Mouse (Mus musculus): Measurements from ENCODE around the gene Slc1a2.

Slc1a2 gene

DNA sequence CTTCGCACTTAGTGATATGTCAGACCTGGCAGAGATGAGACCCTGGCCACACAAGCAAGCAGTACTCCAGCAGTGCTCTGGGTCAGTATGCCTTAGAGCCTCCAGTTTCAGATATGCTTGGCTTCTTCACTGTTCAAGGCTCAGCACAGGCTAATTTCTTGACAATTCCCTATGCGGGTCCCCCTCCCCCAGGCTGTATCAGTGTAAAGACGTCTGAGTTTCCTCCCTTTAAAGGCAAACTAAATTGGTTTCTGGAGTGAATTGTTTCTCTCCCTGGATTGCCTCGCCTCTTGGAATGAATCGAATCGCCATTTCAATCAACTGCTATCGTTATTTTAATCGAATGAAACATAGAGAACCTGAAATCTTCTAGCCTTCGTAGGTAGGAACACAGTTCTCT, 4.5 kb downstream of the Slc1a2 start:
- no peak for DNase-seq (ENCODE audit: extremely low read depth, insufficient read length, low spot score)

DNA sequence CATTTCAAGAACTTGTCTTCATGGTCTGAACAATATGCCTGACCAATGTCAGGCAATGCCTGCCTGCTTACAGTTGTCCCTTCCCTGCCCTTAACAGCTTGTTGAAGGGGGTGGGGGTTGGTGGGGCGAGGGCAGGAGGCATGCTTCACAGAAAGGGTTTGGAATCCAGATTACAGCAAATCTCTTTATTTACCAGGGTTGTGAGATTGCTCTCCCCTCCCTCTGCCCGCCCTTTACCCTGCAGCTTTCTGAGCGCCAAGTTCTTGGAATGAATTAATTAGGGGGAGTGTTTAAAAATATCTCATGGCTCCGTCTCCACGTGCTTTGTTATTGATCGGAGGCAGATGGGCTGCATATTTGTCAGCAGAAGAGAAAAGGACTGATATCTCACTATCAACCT, 4.9 kb downstream of the Slc1a2 start:
- DNase-seq (ENCODE audit: extremely low read depth, insufficient read length, low spot score): no peak

DNA sequence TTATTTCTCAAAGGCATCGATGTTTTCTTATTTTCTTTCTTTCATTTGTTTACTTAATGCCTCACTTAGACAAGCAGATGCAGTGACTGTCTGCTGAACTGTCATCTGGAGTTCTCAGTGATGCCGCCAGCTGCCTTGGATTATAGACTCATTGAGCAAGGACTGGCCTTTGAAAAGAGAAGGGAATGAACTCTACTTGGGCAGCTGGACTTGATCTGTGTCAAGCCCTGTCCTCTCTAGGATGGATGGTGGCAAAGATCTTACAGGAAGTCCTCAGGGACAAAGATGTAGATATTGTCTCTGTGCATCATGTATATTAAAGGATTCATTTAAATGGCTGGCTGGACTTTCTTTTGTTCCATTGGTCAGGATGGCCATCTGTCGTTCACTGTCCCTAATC, 5.4 kb downstream of the Slc1a2 start:
- no peak for DNase-seq (ENCODE audit: extremely low read depth, insufficient read length, low spot score)

DNA sequence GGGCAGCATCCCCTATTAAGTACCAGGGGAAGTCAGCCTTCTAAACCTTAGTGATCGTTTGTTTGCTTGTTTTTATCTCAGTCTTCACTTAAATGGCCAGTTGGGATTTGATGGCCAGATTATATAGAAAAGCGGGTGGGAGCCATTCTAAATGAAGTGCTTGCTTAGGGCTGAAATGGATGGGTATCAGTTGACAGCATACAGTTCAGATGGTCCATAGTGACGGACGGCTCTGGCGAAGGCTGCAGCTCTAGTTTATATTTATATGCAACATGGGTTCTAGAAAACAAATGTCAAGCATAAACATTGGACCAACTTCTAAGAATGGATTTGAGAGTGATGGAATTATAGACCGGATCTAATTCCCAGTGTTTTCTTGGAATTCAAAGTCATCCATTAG, 9.5 kb downstream of the Slc1a2 start:
- no peak for DNase-seq (ENCODE audit: extremely low read depth, insufficient read length, low spot score)

DNA sequence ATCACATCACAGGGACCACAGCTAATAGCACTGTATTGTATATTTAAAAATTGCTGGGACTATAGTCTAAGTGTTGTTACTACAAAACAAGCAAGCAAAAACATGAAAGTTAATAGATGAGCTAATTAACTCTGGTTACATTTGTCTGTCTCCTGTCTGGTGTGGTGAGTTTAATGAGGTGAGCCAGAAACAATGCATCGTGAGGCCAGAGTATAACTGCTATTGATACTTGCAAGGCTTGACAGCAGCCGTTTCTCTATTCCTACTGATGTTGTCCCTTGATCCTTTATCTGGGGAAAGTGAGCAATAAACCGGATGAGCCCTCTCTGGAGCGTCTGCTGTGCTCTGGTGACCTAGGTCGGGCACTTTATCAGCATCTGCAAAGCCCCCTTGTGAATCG, 11.1 kb downstream of the Slc1a2 start:
- DNase-seq (ENCODE audit: extremely low read depth, insufficient read length, low spot score): no peak

DNA sequence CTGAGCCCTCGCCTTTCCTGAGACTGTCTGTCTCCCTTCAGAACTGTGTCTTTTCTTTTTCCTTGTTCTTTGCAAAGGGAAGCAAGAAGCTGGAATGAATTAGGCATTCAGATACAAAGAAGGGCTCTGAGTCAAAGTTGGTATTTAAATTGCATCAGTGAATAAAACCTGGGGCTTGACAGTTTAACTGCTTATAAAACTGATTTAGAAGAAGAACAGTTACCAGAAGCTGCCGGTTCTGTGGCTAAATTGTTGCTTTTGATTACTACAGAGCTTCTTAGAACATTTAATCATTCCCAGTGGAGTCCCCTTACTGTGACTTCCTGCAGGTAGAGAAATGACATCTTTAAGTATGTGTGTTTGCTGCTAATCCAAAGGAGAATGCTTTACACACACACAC, 16.1 kb downstream of the Slc1a2 start:
- DNase-seq (ENCODE audit: extremely low read depth, insufficient read length, low spot score): no peak

DNA sequence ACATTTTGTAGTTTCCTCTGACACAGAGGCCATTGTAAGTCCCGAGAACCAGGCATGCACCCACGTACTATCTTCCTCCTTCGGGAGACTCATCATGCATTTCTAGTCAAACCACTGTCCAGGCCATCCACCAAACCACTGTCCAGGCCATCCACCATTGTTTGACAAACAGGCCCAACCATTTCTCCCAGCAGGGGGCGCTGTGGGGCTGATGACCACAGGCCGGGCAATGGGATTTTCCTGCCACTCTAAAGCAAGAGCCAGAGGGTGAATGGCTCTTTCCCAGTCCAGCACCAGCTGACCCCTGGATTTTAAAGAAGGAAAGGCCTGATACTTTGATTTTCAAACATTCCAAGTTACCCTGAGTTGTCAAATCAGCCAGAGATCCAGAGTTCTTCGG, 16.8 kb downstream of the Slc1a2 start:
- DNase-seq (ENCODE audit: extremely low read depth, insufficient read length, low spot score): no peak

DNA sequence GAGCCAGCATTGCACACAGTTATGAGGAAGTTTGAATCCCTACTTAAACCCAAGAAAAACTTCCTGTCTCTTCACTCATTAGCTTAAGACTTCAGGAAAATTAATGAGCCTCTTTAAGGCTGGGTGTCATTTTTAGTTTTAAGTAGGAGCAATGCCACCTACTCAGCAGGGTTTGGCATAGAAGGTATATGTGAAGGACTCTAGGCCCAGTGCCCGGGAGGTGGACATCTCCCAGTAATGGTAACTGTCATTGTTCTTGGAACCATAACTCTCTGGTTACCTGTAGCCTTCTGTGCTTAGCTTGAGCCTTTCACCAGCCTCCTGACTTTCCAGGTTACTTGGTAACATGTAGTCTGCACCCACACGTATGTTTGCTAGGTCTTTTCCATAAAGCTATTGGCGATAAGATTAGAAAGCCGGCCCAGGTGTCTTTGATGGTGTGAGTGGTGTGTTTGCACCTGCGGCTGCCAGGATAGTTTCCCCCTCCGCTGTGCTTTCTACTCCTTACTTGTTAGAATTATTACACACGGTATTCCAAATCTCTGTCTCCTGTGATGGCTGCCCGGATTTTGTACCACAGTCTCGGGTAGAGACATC, 18.4 kb downstream of the Slc1a2 start:
- DNase-seq (ENCODE audit: extremely low read depth, insufficient read length, low spot score): no peak

DNA sequence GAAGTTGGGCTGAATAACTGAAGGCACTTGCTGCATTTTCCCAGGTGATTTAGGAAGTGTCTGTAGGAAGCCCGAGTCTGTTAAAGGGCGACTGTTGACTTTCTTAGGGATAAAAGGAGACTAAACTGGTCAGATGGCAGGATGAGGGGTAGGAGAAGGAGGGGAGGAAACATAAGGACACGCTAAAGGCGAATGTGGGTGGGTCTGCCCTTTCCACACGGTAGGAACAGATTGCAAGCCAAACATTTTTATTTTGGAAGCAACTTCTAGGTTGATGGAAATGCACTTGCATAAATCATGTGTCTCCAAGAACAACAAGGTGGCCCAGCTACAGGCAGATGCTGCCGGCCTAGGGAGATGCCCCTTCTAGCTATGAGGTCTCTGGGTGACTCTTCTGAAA, 18.9 kb downstream of the Slc1a2 start:
- no peak for DNase-seq (ENCODE audit: extremely low read depth, insufficient read length, low spot score)

DNA sequence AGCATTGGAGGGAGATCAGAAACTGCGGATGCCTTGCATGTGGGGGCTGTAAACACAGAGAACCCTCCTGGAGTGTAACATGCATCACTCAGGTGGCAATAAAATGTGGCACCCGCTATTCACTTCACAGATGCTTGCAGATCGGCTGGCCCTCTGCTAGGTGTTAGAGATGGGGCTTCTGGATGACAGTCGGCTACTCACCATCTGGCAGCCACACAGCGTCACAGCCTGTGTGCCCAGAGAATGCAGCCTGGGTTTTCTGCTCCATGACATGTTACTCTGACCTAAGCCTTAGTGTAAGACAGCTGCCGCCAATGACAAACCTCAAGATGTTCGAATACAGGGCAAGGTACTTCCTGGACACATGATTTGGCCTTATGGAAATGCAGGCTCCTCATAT, 22.9 kb downstream of the Slc1a2 start:
- no peak for DNase-seq (ENCODE audit: extremely low read depth, insufficient read length, low spot score)

DNA sequence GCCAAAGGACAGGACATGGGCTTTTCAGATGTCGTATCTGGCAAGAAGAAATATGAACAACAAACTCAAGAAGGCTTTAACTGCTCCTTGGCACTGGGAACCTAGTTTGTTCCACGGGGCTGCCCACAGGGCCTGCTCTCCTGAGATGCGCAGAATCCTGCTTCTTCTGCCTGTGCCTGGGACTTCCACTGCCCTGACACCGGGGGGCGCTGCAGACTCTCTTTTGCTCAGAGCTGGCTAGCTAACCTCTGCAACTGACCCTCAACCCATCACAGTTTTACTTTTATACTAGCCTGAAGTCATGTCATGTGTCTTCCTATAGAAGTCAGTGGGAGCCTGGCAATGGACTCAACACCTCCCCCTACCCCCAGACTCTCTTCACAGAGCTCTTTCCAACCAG, 23.7 kb downstream of the Slc1a2 start:
- DNase-seq (ENCODE audit: extremely low read depth, insufficient read length, low spot score): no peak

DNA sequence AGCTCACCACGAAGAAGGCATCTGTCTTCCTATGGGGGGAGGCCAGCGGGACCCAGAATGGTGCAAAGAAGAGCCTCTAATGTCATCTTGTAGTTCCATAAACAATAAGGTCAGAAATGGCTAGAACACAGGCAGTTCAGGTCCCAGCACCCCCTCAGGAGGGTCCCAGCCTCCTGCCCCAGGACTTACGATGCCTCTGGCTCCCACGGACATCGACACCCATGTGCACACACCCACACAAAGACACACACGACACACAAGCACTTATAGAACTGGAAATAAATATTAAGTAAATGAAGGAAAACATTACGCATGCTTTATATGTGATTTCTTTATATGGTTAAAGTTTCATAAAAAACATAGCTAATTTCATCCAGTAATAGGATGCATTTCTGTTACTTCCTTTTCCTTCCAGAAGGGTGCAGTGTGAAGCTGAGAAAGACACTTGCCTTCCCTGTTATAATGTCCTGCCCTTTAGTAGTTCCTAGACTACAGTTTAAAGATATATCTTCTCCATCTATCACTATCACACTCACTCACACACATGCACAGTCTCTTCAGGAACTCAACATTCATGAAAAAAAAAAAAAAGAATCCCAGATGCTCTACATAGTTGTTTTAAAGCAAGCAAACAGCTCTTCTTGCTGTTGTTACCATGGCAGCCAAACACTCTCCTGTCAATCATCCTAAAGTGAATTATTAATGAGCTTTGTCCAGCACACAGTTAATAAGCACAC, 27.1 kb downstream of the Slc1a2 start:
- no peak for DNase-seq (ENCODE audit: extremely low read depth, insufficient read length, low spot score)

DNA sequence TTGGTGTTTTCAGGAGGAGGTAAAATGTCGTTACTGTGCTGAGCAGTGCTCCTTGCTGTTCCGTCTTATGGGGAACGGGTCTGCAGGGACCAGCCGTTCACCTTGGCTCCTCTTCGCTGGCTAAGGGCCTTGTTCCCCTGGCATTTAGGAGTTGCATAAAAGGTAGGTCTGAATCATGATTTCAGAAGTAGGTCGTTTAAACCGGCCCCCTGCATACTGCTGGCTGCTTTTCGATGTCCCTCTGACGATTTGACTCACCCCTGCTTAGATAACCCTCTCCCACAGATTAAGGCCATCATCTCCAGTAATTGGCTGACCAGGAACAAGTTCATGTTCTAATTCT, 27.6 kb downstream of the Slc1a2 start:
- DNase-seq (ENCODE audit: extremely low read depth, insufficient read length, low spot score): no peak

DNA sequence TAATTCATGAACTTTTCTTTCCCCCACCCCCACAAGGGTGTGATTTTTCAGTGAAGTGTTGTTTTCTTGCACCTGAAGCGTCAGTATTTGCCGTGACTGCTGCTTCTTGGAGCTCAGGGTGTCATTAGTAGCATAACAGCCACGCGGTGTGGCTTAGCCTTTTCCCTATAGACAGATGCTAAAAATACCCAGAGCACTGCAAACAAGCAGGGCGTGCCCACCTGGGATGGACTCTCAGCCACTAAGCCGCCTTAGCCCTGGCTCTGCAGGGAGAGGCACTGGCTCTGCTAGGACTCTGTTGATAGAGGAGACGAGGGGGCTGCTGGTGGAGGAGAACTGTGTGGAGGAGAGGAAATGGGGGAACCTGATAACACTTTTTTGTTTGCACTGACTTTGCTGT, 35.1 kb downstream of the Slc1a2 start:
- no peak for DNase-seq (ENCODE audit: extremely low read depth, insufficient read length, low spot score)

DNA sequence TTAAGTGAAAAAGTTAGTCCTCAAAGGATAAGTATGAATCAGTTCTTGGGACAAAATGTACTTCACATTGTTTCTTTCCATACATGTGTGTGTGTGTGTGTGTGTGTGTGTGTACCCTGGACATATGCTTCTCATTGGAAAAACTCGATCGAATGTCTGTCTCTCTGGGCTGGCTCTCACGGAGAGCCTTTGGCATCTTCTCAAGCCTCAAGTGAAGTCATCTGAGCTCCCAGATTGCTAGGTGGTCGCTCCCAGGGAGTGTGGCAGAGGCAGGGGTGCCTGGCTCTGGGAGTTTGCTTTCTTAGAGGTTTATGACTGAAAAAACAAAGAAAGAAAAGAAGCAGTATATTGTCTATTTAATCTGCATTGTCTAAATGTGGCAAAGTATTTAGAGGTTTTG, 36.3 kb downstream of the Slc1a2 start:
- DNase-seq (ENCODE audit: extremely low read depth, insufficient read length, low spot score): no peak

DNA sequence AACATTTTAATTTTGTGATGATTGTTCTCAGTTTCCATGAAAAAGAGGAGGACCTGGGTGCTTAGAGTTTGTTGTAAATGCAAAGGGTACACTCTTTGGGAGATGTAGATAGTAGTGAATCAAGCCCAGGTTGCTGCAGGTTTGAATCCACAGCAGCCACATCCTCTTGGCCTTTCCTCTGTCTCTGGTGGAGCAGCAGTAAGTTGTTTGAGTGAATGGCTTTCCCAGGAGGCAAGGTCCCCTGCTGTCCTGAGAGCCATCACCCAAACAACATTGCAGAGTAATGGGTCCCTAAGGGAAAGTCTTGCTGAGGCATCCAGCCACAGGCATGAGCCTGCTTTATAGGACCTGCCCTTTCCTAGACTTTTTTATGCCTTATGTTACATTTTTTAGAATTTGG, 37.1 kb downstream of the Slc1a2 start:
- DNase-seq (ENCODE audit: extremely low read depth, insufficient read length, low spot score): no peak

DNA sequence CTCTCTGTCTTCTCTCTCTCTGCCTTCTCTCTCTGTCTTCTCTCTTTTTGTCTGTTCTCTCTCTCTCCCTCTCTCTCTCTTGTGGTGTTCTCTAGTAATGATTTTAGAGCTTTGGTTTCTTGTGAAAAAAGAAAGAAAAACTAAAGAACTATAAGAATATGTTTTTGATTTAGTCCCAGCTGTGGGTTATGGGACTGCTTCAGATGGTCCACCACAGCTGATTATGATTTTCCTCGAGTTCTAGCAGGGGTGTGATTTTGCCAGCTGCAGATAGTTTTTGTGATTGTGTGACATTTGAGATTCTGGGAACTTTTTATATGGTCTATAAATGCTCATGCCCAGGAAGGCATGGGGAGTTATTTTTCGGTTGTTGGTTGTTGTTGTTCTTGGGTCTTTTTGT, 39.3 kb downstream of the Slc1a2 start:
- DNase-seq (ENCODE audit: extremely low read depth, insufficient read length, low spot score): no peak

DNA sequence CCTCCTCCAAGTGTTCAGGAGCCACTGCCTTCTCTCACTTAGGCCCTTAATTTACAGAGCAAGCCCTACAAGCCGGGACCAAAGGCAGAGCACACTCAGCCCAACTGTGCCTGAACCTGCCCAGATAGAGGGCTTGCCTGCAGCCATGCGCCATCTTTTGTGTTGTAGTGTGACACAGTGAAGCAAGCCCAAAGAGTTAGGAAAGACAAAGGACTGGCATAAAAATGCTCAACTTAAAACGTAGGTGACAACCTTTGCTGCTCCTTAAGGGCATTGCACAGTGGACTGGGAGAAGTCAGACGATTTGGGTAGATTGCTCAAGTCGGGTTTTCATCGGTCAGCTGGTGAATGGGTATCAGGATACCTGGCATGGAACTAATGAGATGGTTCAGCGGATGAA, 41.5 kb downstream of the Slc1a2 start:
- DNase-seq (ENCODE audit: extremely low read depth, insufficient read length, low spot score): no peak

DNA sequence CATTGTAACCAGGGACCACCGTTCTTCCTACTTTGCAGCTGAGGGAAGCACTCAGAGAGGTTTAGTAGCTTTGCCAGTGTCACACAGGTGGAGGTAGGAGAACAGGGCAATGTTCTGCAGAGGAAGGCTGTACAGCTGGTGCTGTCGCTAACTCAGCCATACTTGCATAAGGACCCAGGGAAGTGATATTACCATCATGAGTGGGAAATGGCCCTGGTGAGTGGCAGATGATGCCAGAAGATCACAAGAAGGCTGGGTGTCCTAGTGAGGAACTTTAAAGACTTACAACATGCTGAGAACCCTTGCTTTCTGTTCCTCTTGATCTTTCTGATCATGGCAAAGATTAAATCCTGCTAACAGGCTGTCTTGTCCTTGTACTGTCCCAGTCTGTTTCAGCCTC, 42.2 kb downstream of the Slc1a2 start:
- no peak for DNase-seq (ENCODE audit: extremely low read depth, insufficient read length, low spot score)

DNA sequence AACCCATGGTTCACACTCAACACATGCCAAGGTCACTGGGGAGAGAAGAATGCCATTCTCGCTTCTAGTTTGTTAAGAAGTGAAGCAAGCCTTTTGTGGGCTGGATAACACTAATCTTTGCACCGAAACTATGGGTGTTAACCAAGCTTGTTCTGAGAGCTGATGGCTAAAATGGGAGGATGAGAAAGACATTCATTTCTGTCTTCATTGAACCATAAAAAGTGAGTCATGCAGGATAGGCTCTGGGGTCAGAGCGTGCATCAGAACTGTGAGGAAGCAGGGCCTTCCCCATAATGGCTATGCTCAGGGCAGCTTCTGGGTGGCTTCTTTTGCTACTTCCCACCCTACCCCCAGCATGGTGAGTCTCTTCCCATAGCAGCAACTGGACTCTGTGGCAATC, 42.9 kb downstream of the Slc1a2 start:
- no peak for DNase-seq (ENCODE audit: extremely low read depth, insufficient read length, low spot score)

DNA sequence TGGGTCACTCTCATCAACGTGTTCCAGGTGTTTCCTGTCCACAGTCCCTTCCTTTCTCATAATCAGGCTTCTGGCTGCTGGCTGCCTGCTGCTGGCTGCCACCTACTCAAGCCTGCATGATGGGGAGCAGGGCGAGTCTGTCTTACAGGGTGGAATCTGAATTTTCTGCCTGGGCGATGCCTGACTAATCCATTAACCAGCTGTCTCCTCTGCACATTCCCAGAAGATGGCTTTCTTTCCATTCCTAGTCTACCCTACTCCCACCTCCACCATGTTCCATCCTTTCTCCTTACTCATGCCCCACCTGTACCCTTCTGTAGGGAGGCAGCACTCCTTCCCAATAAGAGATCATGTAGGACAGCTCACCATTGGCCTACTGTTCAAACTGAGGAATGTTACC, 45.1 kb downstream of the Slc1a2 start:
- no peak for DNase-seq (ENCODE audit: extremely low read depth, insufficient read length, low spot score)

DNA sequence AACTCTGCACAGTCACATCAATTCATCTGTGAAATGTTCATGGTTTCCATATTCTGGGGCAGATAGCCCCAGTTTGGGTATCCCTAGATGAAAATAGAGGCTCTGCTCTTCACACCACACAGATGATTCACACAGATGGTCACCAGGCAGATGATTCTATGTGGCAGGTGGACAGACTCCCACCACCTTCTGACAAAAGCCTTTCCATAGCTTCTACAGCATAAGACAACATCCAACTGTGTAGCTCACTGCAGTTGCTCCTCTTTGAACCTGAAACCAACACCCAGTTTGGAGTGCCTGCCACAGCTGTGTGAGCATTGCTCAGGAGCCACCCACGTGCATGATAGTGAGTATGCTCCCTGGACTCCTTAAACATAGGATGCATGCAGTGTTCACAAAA, 46.3 kb downstream of the Slc1a2 start:
- DNase-seq (ENCODE audit: extremely low read depth, insufficient read length, low spot score): no peak

DNA sequence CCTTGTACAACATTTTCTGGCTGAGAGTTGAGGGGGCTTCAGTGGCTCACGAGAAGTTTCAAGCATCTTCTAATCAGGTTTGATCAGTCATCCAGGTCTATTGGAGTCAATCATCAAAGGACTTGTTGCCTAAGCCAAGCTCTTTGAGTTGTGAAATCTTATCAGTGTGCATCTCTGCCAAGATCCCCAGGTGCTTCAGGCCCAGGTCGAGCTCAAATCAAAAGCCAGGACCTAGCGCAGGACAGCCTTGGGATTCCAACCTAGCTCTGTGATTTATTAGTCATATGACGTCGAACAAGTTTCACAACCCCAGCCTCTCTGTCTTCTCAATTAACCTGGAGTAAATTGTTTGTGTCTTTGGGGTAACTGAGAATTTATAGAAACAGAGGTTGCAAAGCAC, 53.1 kb downstream of the Slc1a2 start:
- DNase-seq (ENCODE audit: extremely low read depth, insufficient read length, low spot score): no peak
